Mouse (Mus musculus): Measurements from ENCODE around the gene Dpysl5.

The Dpysl5 gene

GRCm38 (mm10) chr5:30824124-30824988, 113.0 kb downstream of the Dpysl5 start:
- no peak for DNase-seq

- no peak for DNase-seq
Measured at GRCm38 (mm10) chr5:30825166-30825565, 113.8 kb downstream of the Dpysl5 start.

- DNase-seq = no peak
Measured at GRCm38 (mm10) chr5:30825821-30826220, 114.5 kb downstream of the Dpysl5 start.

- no peak for DNase-seq
Measured at GRCm38 (mm10) chr5:30833416-30833815, 122.1 kb downstream of the Dpysl5 start.

GRCm38 (mm10) chr5:30839731-30840130, 128.4 kb downstream of the Dpysl5 start:
- no peak for DNase-seq

DNA sequence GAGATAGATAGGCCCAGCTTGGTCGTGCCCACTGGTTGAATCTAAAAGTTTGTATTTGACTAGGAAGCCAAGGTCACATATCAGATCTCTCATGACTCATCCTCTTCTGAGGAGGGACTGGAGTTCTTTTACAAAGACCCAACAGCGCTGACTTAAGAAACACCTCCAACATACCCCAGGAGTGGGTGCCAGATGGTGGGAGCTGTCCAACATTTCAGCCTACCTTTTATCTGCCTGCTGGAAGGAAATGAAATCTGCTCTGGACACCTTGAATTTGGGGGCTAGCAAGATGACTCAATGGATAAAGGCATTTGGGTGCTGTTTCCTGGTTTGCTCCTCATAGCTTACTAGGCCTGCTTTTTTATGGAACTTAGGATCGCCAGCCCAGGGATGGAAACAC, 130.5 kb downstream of the Dpysl5 start:
- no peak for DNase-seq

All from kidney, postnatal 14 days (tissue).